Mouse (Mus musculus): ENCODE results near the gene Oxtr.

The Oxtr gene

GRCm38 (mm10) chr6:112489910-112490559 is at the start of gene Oxtr:
Gene Oxtr, minus strand, starts transcription at chr6:112489943.
- DNase-seq (ENCODE audit: low read depth, low spot score) = no peak

- no peak for DNase-seq (ENCODE audit: low read depth, low spot score)
Measured at GRCm38 (mm10) chr6:112525434-112525833, 35.7 kb upstream of the Oxtr start.

GRCm38 (mm10) chr6:112524459-112524858 is 34.7 kb upstream of the Oxtr start:
- no peak for DNase-seq (ENCODE audit: low read depth, low spot score)

GRCm38 (mm10) chr6:112517991-112518390 is 28.2 kb upstream of the Oxtr start:
- DNase-seq (ENCODE audit: low read depth, low spot score) = no peak

- no peak for DNase-seq (ENCODE audit: low read depth, low spot score)
Measured at GRCm38 (mm10) chr6:112517572-112517971, 27.8 kb upstream of the Oxtr start.

- DNase-seq (ENCODE audit: low read depth, low spot score) = no peak
Measured at GRCm38 (mm10) chr6:112516496-112516895, 26.8 kb upstream of the Oxtr start.

- no peak for DNase-seq (ENCODE audit: low read depth, low spot score)
Measured at GRCm38 (mm10) chr6:112514591-112514990, 24.8 kb upstream of the Oxtr start.

- DNase-seq (ENCODE audit: low read depth, low spot score) = no peak
Measured at GRCm38 (mm10) chr6:112510346-112510745, 20.6 kb upstream of the Oxtr start.

GRCm38 (mm10) chr6:112509590-112510131 is 19.9 kb upstream of the Oxtr start:
- no peak for DNase-seq (ENCODE audit: low read depth, low spot score)

- no peak for DNase-seq (ENCODE audit: low read depth, low spot score)
Measured at GRCm38 (mm10) chr6:112507617-112508016, 17.9 kb upstream of the Oxtr start.

GRCm38 (mm10) chr6:112501156-112501555 is 11.4 kb upstream of the Oxtr start:
- no peak for DNase-seq (ENCODE audit: low read depth, low spot score)

- DNase-seq (ENCODE audit: low read depth, low spot score) = no peak
Measured at GRCm38 (mm10) chr6:112499456-112499855, 9.7 kb upstream of the Oxtr start.

- DNase-seq (ENCODE audit: low read depth, low spot score) = no peak
Measured at GRCm38 (mm10) chr6:112498716-112499115, 9.0 kb upstream of the Oxtr start.

- no peak for DNase-seq (ENCODE audit: low read depth, low spot score)
Measured at GRCm38 (mm10) chr6:112497456-112497855, 7.7 kb upstream of the Oxtr start.

- DNase-seq (ENCODE audit: low read depth, low spot score) = no peak
Measured at GRCm38 (mm10) chr6:112496291-112497060, 6.7 kb upstream of the Oxtr start.

- no peak for DNase-seq (ENCODE audit: low read depth, low spot score)
Measured at GRCm38 (mm10) chr6:112495219-112495618, 5.5 kb upstream of the Oxtr start.

GRCm38 (mm10) chr6:112494620-112495081 is 4.9 kb upstream of the Oxtr start:
- no peak for DNase-seq (ENCODE audit: low read depth, low spot score)

GRCm38 (mm10) chr6:112493371-112493770 is 3.6 kb upstream of the Oxtr start:
- DNase-seq (ENCODE audit: low read depth, low spot score) = no peak

GRCm38 (mm10) chr6:112492656-112493055 is 2.9 kb upstream of the Oxtr start:
- no peak for DNase-seq (ENCODE audit: low read depth, low spot score)

GRCm38 (mm10) chr6:112491521-112491920 is 1.8 kb upstream of the Oxtr start:
- no peak for DNase-seq (ENCODE audit: low read depth, low spot score)

- DNase-seq (ENCODE audit: low read depth, low spot score) = peak; percentile 61
Measured at GRCm38 (mm10) chr6:112490625-112491242, 991 bp upstream of the Oxtr start.

GRCm38 (mm10) chr6:112489181-112489909 is 398 bp downstream of the Oxtr start:
- DNase-seq (ENCODE audit: low read depth, low spot score) = no peak

All from embryo, embryonic 11.5 days (tissue).